Mouse (Mus musculus) embryonic fibroblast, embryonic 13.5 days (primary cell): ENCODE measurements around the gene Aph1c.

Experiments
- CTCF ChIP-seq: IDR thresholded peaks from 2 replicates; pipeline ENCODE4 v1.5.1; 2011; ENCODE audit warnings: mild to moderate bottlenecking, control low read depth, low read length, moderate library complexity, borderline replicate concordance; ENCODE audit not compliant: insufficient read depth
- POLR2A ChIP-seq: IDR thresholded peaks from 2 replicates; pipeline ENCODE4 v1.6.1; 2011; ENCODE audit warnings: low read depth, mild to moderate bottlenecking, control low read depth, low read length, moderate library complexity

DNA sequence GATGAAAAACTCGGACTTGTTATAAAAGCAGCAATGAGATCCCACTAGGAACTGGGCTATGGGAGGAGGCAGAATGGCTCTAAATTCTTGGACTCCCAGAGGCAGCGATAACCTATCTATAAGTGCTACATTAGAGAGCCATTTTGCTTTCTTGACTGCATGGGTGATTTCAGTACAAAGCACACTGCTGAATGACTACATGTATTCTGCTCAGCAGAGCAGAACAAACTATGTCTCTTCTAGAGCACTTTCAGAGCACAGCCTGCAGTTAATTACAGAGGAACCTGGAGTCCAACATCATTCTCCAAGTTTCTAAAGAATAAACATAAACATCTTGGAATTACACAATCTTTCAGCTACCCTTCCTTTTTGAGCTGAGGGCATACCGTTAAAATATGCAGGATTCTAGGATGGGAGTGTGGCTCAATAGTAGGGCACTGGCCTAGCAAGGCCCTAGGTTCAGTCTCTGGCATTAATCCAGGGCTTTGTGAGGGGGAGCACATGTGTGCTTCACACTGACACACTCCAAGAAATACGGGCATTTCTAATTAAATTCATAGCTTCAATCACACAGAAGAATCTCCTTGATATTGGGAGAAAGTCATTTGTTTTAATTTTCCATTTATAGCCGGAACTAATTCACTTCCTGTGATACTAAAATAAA is 26.7 kb upstream of the Aph1c start:
- no peak for TF ChIP-seq CTCF
- no peak for TF ChIP-seq POLR2A
